Mouse (Mus musculus) layer of hippocampus, adult 11-12 months (tissue): ENCODE measurements around the gene Magi1.
A peak's percentile ranks its signal among the peaks of the same experiment; 100 is the strongest.

ENCODE experiments used
- DNase-seq: peaks from one replicate; pipeline ENCODE4 v3.0.0; 2022; ENCODE audit warnings: low spot score

The Magi1 gene

DNA sequence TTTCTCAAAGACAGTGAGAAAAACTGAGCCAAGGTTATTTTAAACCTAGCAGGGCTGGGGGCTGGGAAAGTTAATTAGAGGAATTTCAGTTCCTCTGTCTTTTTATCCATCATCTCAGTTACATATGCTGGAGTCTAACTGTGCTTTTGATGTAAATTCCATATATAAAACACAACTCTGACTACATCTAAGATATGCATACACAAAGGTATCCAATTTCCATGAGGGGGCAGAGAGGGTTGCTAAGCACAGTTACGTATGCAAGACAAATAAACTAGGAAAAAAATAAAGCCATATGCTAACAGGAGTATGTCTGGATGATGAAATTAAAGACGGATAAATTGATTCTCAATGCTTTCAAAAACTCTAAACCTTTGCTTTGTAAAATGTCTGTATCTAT is 315.0 kb downstream of the Magi1 start:
- DNase-seq, result no peak

DNA sequence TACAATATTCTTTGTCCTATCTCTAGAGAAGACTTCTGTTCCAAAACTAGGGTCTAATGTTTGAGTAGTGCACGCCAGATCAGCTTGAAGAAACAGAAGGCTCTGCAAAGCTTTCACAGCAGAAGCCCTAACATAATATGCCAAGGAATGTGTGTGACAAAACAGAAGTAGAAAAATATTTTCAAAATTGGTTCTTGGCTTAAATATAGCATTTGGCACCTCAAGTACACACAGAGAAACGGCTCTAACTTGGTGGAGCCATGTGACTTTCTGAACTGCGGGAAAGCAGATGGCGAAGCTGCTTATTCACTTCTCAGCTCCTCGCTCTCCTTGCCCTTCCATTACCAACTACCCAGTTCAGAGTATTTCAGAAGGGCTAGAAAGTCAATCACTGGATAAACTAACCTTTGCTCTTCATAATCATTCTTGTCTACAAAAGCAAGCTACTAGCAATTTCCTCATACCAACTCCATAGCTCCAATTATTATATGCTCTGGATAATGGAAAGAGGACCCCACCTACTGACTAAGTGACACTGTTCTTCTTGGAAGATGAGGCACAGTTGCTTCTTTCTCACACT is 320.9 kb downstream of the Magi1 start:
- peak; percentile 17 for DNase-seq

DNA sequence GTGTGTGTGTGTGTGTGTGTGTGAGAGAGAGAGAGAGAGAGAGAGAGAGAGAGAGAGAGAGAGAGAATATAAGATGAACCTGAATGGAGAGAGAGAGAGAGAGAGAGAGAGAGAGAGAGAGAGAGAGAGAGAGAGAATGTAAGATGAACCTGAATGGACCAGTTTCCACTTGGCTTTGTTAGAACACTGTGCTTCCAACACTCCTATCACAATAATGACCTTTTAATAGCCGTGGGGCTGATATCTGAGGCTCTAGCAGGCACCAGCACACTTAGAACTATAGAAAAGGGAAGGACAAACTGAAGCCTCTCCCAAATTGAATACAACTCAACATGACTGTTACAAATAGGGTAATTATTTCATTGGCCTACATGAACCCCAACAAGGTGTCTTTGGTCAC is 321.9 kb downstream of the Magi1 start:
- DNase-seq, result no peak

DNA sequence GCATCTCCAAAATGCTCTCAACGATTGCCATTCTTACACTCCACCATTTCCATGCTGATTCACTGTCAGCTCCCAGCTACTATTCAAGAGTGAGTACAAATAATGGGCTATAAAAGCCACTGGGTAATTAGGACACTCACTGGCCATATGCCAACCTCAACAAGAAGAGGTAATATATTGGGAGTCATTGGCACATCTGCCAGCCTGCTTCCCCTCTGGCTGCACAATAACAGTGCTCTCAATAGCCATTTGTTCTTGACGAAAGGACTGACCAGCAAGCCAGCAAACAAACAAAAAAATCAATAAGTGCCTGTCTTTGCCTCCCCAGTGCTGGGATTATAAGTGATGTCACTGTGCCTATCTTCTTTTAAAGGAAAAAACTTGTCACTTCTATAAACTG is 326.5 kb downstream of the Magi1 start:
- peak; percentile 36 for DNase-seq

DNA sequence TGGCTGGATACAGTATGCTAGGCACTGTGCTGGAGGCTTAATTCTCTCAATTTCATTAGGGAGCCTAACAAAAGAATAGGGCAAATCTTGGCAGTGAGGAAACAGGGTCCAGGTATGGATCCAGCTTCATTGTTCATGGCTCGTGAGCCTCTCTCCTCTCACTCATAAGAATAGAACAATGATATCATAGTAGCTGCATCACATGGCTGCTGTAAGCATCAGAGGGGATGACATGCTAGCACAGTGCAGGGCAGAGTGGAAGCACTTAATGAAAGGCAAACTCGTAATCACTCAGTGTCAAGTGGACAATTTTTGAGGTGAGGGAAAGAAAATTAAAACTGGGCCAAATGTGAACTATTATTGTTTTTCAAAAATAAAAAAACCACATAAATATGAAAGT is 337.1 kb downstream of the Magi1 start:
- no peak for DNase-seq

DNA sequence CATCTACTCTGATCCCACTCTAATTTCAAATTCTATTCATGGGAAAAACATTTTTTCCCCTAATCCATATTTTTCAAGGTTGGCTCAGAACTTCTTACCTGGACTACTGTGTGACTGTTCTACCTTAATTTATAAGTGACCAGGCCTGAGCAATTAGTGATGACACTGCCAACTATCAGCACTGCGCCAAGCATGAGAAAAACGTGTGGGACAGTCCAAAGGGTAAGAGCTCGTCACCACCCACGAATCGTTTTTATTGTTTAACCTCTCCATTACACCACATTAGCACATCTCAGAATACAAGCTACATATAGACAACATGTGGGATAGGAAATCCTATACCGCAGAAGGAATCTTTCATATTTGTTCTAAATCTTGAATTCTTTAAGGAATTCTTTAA is 347.4 kb downstream of the Magi1 start:
- no peak for DNase-seq

DNA sequence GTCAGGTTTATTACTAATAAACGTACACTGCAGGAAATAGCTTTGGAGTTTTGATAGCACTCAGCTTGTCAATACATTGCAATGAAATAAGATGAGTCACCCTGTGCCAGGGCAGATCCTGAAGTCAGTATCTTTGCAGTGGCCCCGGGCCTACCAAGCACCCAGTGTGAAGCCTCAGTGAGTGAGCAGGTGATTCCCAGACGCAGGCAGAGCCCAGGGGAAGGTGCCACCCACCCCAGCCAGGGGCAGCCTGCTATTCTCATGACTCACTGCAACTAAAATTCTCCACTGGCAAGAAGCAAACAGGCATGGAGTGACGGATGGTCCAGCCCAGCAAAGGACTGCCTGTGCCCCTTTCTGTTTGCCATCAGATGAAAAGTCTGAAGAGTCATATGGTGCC is 347.9 kb downstream of the Magi1 start:
- no peak for DNase-seq

DNA sequence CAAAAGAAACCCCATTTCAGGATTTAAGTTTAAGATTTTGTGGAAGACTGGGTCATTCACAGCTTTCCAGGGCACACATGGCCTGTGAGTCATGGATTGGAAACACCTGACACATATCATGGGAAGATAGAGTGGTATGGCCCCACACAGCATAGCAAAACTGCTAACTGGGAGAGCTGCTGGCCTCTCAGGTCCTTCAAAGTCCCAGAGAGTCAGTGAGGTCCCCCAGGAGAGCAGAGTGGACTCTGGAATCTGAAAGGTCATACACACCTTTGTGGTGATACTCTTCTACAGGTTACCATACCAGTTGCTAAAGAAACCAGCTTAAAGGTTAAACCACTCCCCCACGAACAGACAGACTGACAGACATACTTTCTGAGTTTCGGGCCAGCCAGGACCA is 349.0 kb downstream of the Magi1 start:
- no peak for DNase-seq

DNA sequence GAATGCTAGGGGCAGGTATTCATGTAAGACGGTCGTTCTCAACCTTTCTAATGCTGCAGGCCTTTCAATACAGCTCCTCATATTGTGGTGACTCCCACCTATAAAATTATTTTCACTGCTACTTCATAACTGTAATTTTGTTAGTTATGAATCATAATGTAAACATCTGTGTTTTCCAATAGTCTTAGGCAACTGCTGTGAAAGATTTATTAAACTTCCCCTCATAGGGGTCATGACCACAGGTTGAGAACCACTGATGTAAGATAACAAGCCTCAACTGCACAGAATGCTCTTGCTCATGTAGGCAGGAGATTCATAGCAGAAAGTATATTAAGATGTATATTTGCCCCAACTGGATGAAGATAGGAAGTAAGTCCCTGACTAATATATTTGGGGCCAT is 359.1 kb downstream of the Magi1 start:
- DNase-seq, result no peak

DNA sequence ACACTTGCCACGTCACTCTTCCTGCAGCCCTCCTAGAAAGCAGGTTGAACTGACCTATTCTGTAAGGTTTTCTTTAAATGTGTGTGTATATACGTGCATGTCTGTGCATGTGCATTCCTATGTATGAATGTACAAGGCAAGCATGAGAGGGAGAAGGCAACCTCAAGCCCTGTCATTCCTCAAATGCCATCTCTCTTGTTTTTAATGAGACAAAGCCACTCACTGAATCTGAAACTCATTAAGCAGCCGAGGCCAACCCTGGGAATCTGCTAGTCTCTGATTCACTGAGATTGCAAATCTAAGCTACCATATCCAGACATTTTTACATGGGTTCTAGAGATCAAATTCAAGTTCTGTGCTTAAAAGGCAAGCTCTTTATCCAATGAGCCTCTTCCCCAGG is 359.7 kb downstream of the Magi1 start:
- DNase-seq, result no peak

DNA sequence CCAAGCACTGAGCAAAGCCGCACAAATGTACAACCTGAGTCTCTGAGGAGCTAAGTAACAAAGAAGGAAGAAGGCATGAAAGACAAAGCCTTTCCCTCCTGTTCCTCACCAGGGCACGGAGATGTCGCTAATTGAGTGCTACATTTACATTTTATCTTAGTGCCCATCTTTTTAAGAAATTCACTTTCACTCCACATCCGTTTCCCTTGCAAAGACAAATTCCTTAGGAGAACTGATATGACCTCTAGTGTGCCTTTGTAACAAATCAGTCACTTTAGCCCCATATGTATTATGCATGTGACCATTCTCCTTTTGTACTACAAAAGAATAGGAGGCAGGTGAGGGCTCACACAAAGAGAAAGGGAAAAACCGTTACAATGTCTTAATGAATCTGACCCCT is 360.4 kb downstream of the Magi1 start:
- no peak for DNase-seq

DNA sequence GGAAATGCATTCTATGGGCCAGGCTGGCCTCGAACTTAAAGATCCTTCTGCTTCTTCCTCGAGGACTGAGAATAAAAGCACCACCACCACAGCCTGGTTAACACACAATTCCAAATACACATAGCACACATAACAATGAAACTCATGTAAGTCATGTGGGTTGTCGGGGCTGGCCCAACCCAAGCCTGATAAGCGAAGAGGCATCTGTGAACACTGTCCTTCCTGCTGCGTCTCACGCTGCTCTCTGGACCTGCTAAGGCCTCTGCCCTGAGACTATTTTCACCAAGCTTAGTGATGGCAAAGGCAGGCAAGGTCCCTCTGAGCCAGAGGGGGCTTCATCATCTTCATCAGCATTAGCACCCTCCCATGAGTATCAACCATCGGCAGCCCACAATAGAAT is 360.8 kb downstream of the Magi1 start:
- DNase-seq, result no peak

DNA sequence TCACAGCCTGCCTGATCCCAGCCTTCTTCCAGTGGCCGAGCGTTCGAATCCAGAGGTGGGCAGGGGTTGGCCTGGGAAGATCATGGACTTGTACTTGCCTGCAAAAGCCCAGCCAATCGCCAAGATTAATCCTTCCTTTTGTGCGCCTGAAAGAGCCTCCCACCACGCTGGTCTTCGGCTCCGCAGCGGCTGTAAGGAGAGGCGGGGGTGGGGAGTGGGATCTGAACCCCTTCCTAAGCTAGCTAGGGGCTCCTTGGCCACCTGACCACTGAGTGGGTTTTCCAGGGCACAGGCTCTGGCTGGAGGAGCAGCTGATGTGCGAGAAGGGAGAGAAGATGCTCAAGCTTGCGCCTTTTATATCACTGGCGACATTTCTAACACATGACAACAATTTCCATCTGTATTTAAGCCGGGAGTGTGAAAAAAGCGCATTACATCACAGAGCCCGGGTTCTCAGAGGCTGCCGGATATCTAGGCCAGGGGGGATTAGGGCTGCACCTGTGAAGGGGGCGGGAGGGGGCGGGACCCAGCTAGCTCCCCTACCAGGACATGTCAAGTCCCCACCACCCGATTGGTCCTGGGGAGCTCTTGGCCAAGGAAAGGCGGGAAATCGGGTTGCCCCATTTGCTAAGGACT is 370.4 kb downstream of the Magi1 start:
- peak; percentile 16 for DNase-seq

DNA sequence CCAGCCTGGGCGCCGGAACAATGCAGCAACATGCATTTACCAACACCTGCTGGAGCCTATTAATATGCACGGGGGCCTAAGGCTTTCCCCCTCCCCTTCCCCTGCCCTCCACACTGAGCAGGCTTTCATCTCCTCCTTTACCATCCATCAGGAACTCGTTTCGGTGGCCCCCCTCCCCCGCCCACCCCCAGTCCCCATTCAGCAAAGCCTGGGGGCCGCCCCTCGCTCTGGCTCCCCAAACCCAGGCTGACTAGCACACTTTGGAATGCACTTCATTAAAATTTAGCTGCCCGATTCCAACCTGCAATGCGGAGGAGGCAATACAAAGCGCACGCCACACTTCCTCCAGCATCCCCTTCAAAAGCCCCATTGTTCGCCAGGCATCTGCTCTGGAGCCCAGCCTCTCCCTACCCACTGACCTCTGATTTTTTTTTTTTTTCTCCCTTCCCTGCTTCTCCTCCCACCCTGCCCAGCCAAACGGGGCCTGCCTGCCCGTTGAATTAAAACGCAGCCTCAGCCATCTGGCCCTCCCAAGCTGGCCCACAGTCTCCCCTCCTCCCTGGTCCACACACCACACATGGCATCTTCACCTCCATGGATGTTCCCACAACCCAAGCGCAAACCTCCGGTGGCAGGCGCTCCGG is 371.0 kb downstream of the Magi1 start:
- peak; percentile 57 for DNase-seq

DNA sequence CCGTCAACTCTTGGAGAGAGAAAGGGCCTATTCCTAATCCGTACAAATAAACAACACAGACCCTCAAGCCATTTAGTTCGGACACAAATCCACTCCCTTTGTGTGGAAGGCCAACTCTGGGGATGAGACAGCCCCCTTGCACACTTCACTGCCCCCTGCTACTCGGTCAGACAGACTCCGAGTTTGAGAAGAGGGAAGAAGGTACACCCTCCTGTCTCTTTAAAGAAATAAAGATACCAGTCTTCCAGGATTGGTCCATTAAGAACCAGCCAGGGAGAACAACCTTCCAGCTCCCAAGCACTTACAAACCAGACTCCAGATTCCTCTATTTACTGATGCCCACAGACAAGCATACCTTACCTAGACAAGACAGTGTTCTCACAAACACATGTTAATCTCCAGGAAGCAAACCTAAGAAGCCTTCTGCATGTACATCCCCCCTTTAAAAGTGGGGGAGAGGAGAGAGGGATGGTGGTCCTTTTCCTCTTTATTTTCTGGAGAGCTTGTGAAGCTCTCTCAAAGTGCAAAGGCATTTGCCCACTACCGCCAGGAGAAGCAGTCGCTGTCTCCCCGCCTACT is 371.6 kb downstream of the Magi1 start:
- DNase-seq, result peak; percentile 14

DNA sequence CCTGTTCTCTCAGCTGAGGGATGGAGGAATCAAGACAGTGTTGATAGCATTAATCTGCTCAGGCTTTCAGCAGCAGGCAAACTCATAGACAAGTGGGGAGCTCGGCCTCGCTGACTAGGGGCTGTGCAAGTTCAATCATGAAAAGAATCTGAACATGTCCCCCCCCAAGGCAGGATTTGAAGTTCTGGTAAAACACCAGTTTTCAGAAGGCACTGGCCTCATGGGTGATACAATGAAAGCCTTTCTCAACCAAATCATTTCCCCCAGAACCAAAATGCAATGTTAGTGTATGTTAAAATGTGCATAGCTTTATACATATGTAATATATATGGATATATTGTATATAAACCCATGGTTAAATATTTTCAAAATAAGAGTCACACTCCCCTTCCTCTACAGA is 372.3 kb downstream of the Magi1 start:
- no peak for DNase-seq

DNA sequence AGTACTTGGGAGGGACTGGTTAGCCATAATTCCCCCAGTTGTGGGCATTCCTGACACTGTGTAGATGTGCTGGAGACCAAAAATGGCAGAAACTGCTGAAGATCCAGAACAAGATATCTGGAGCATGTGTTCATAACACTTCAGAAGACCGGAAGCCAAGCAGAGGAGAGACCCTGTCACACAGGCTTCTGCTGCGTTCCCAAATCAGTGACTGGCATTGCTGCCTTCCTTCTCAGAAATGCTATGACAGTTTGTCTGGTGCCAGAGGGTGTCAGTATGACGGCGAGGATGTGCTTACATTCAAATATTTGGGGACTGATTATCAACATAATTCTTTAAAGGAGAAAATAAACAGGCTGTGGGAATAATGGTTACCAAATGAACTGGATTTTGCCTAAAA is 373.7 kb downstream of the Magi1 start:
- DNase-seq, result no peak

DNA sequence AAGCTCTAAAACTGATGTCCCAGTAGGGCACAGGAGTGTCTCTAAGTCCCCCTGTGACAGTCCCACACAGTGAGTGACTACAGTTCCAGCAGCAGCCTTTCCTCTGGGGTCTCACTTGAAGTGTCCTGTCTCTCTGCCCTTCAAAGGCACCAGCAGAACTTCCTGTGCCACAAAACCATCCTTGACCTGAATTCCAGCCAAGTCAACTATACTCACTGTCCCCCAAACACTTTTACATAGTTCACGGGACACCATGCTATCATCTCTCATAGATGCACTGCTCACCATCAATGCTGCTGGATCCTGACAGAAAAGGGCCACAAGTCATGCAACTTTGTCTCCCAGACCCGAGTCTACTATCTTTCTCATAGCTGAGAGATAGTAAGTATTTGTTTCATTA is 378.7 kb downstream of the Magi1 start:
- DNase-seq, result no peak

DNA sequence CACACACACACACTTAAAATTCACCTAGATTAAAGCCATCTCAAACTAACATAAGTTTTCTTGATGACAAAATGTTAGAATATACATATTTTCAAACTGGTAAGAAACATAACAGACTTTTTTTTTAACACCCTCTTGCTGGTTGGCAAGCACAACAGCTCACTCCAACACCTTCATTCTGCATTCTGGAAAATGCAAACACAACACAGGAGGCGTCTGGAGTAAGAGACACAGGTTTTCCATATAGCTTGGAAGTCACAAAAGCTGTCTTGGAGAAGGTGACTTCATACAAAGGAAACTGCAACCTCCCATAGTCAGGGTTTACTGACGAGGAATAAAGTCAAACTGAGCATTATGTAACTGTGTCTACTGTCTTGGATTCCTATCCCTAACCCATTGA is 381.5 kb downstream of the Magi1 start:
- DNase-seq, result no peak

DNA sequence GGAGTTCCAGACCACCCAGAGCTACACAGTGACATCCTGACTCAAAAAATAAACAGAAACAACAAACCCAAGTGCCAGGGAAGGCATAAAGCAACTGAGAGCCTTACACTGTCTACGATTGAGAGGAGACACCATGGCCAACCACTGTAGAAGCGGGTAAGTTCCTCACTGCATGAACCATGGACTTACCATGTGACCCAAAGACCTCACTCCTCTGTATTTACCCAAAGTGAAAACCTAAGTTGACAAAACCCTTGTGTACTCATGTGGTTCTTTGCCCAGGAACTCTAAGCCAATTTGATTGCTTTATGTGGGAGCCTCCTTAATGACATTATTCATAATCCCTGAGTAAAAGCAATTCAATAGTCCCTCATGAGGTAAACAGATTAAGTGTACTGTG is 382.3 kb downstream of the Magi1 start:
- DNase-seq, result no peak

DNA sequence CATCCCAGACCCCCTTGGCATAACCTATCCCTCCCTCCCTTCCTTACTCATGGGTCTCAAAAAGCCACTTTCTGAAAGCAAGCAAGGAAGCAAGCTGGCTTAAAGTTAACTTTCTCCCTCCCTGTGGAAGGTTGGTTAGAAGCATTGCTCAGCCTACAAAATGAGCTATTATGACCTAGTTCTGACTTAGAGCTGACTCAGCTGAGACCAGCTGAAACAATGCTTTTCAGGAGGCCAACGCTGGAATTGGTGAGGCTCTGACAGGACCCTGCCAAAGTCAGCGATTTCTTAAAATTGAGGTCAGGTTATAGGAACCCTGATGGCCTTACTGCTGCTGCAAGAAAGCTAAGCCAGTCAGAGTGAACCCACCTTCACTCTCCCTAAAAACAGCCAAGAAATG is 386.2 kb downstream of the Magi1 start:
- no peak for DNase-seq

DNA sequence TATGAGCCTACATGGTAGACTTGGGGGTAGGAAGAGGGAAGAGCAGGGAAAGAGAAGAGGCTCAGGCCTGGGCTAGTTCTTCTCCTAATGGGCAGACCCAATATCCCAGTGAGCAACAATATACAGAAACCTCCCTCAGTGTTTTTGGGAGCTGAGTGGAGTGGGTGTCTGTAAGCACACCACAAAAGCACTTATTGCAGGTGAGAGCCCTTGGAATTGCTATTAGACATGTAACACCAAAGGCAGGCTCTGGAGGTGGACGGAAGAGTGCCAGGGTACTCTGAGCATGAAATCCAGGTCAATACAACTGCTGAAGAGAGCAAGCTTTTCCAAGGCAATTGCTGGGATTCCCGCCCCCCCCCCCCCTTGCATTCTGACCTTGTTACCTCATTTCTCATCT is 388.0 kb downstream of the Magi1 start:
- no peak for DNase-seq

DNA sequence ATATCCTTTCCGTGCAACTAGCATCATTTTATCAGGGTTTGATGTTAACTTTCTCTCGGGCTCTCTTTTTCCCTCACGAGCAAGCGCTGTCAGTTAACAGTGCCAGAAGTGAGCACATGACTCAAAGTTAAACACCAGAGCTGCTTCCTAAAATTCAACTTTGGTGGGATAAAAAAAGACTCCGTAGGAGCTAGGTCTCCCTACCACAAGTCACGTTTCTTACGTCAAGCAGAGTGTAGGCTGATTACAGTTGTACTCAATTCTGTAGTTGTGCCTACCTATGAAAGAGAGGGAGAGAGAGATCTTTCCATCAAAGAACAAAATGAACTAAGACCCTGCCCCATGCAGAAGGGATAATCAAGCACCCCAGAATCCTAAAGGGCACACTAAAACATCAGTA is 389.8 kb downstream of the Magi1 start:
- DNase-seq, result no peak

DNA sequence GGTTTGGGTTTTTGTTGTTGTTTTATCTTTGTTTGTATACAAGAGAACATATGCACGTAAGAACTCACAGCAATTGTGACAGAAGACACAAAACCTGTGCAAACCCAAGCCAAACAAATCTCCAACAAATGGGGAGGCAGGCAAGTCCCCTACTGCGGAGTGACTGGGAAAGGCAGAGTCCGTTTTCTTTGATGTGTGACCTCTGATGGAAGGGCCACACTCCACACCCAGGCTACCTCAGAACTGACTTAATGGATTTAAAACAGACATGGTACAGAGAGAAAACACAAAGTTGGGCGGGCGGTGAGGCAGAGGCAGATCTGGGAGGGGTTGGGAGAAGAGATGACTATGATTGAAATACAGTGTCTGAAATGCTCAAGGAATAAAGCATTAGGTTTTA is 390.8 kb downstream of the Magi1 start:
- no peak for DNase-seq
